Mouse (Mus musculus) megakaryocyte, embryonic 14.5 days (primary cell): ENCODE measurements at regions not wholly inside any gene's neighbourhood (a gene's known extent, or its start where the extent isn't known, plus 50 kb on each side); places are given as distances from the start of the nearest gene placed in this dataset.

Experiments
- FLI1 ChIP-seq: IDR thresholded peaks from 2 replicates; pipeline ENCODE4 v1.6.1; 2012; ENCODE audit warnings: low read length, inconsistent platforms, mixed read lengths
- GATA1 ChIP-seq: IDR thresholded peaks from 3 replicates; pipeline ENCODE4 v1.6.1; 2012; ENCODE audit warnings: mixed read lengths, low read length, inconsistent platforms, borderline replicate concordance

- TF ChIP-seq GATA1 (no peak), FLI1 (no peak)
Measured at GRCm38 (mm10) chr2:171846826-171847492, 196.3 kb downstream of the Cbln4 start.
